Mouse (Mus musculus): ENCODE data around the gene Tmem216.

- TF ChIP-seq CTCF (IDR thresholded peaks at IDR 0.05; ENCODE audit: low read depth), result no peak
- TF ChIP-seq EP300 (optimal IDR thresholded peaks at IDR 0.05), result no peak
These were observed 47.9 kb upstream of the Tmem216 start for GRCm38 (mm10) chr19:10603660-10604523.
